Mouse (Mus musculus): Measurements from ENCODE around the gene Klf1.

DNA sequence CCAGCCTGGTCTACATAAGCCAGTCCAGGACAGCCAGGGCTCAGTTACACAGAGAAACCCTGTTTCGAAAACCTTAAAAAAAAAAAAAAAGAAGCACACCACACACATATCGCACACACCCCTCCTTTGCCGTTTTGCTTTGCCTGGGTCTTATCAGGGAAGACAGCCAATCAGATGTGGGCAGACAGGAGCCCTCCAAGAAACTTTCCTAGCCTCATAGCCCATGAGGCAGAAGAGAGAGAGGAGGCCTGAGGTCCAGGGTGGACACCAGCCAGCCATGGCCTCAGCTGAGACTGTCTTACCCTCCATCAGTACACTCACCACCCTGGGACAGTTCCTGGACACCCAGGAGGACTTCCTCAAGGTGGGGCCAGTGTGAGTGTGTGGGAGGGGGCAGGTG is at the start of gene Klf1:
- TF ChIP-seq CTCF (IDR thresholded peaks at IDR 0.05; ENCODE audit: low read depth) (no peak), EP300 (IDR thresholded peaks at IDR 0.05; ENCODE audit: low read depth) (peak; percentile 93)
